Mouse (Mus musculus) urinary bladder, postnatal 10 days (tissue): ENCODE data around the gene Kif2c.
A peak's percentile ranks its signal among the peaks of the same experiment; 100 is the strongest.

Experiments used
- DNase-seq: peaks from one replicate; pipeline ENCODE4 v3.0.0; 2022; ENCODE audit warnings: low spot score

Gene Kif2c

GRCm38 (mm10) chr4:117120445-117121414, 61.7 kb downstream of the Kif2c start:
- peak; percentile 78 for DNase-seq

GRCm38 (mm10) chr4:117120052-117120444, 62.4 kb downstream of the Kif2c start:
- no peak for DNase-seq

GRCm38 (mm10) chr4:117119636-117120035, 62.8 kb downstream of the Kif2c start:
- DNase-seq: no peak

GRCm38 (mm10) chr4:117117931-117118330, 64.5 kb downstream of the Kif2c start:
- no peak for DNase-seq

GRCm38 (mm10) chr4:117115592-117115991, 66.8 kb downstream of the Kif2c start:
- DNase-seq: no peak

GRCm38 (mm10) chr4:117113237-117113636, 69.2 kb downstream of the Kif2c start:
- DNase-seq: no peak

GRCm38 (mm10) chr4:117110985-117111384, 71.5 kb downstream of the Kif2c start:
- DNase-seq: no peak

- DNase-seq: no peak
These were observed 72.2 kb downstream of the Kif2c start for GRCm38 (mm10) chr4:117110249-117110648.
